Mouse (Mus musculus) kidney, embryonic 14.5 days (tissue): ENCODE results near the gene Gm7982. TPM values are rescaled to one million over a fixed set of nuclear protein-coding genes. Genes with fewer than 3 reads are reported as not detected.
"Not testable (repeated sequence)": the region's sequence is repeated elsewhere in the genome, so short reads cannot be mapped to it uniquely, and the experiment has no call there.

Experiments
- ATAC-seq: fragments of 200-750 bp; cut with Nextera tagmentation; 2 replicates; pipeline ENCODE4 v1.8.0; 2017; ENCODE audit warnings: moderate number of reproducible peaks, mild to moderate bottlenecking, moderate TSS enrichment, moderate library complexity; ENCODE audit not compliant: low FRiP score, low TSS enrichment
- H3K27ac ChIP-seq: fragments of 300-500 bp; sonication (generic); 2 replicates; pipeline ENCODE4 v1.5.1; 2014; ENCODE audit warnings: low read depth, mild to moderate bottlenecking, low read length, moderate library complexity, mixed read lengths
- H3K27me3 ChIP-seq: fragments of 300-500 bp; sonication (generic); 2 replicates; pipeline ENCODE4 v1.6.1; 2014; ENCODE audit warnings: mild to moderate bottlenecking, low read length; ENCODE audit not compliant: control insufficient read depth, insufficient read depth
- H3K36me3 ChIP-seq: fragments of 300-500 bp; sonication (generic); 2 replicates; pipeline ENCODE4 v1.6.1; 2014; ENCODE audit warnings: low read length, mixed read lengths; ENCODE audit not compliant: control insufficient read depth, insufficient read depth
- H3K4me1 ChIP-seq: fragments of 300-500 bp; sonication (generic); 2 replicates; pipeline ENCODE4 v1.6.1; 2014; ENCODE audit warnings: low read length, mixed read lengths; ENCODE audit not compliant: control insufficient read depth, insufficient read depth
- H3K4me2 ChIP-seq: fragments of 300-500 bp; sonication (generic); replicated peaks from 2 replicates; pipeline ENCODE4 v1.6.1; 2014; ENCODE audit warnings: low read depth, mild to moderate bottlenecking, low read length
- H3K4me3 ChIP-seq: fragments of 300-500 bp; sonication (generic); 2 replicates; pipeline ENCODE4 v1.5.1; 2014; ENCODE audit warnings: mild to moderate bottlenecking, low read length
- H3K9ac ChIP-seq: fragments of 300-500 bp; sonication (generic); 2 replicates; pipeline ENCODE4 v1.6.1; 2014; ENCODE audit warnings: low read depth, mild to moderate bottlenecking, low read length, moderate library complexity
- H3K9me3 ChIP-seq: fragments of 300-500 bp; sonication (generic); 2 replicates; pipeline ENCODE4 v1.6.1; 2016; ENCODE audit warnings: low read length; ENCODE audit not compliant: control insufficient read depth
- WGBS: fragments of 180-500 bp; shearing (Covaris S2); extraction: QIAGEN DNeasy Blood & Tissue Kit; methylation state at CpG from one replicate; pipeline ENCODE4 v1.1.7; 2014; 5-methylcytosine and 5-hydroxymethylcytosine counted together
- polyA plus RNA-seq: library from polyadenylated mRNA; unstranded; fragments of >200 nt; fragmentation: Nextera tagmentation; extraction: Ambion mirVana; gene quantifications from 2 replicates; pipeline ENCODE4 v1.2.1, GENCODE M21; 2014

Gene Gm7982
- not detected in 2 replicates for polyA plus RNA-seq

GRCm38 (mm10) chr5:95741714-95742113, at the start of gene Gm7982:
Gm7982 (plus strand) TSS chr5:95742014.
- not testable (repeated sequence) for H3K27me3 ChIP-seq, H3K9me3 ChIP-seq, H3K9ac ChIP-seq, H3K4me1 ChIP-seq, H3K4me3 ChIP-seq, H3K27ac ChIP-seq, H3K4me2 ChIP-seq, ATAC-seq, H3K36me3 ChIP-seq
- no CpG with 5 or more reads among the region's 3 CpGs for WGBS

- H3K27ac ChIP-seq, H3K4me2 ChIP-seq, H3K36me3 ChIP-seq, H3K9me3 ChIP-seq, H3K27me3 ChIP-seq, H3K9ac ChIP-seq, H3K4me3 ChIP-seq, H3K4me1 ChIP-seq, ATAC-seq: not testable (repeated sequence)
- no CpG with 5 or more reads among the region's 1 CpGs for WGBS
Measured at GRCm38 (mm10) chr5:95736073-95736472, 5.7 kb upstream of the Gm7982 start, which contains the start of gene Gm7978. Gm7978 (minus strand) TSS chr5:95736173.

- not testable (repeated sequence) for H3K4me3 ChIP-seq, H3K27ac ChIP-seq, H3K9me3 ChIP-seq, H3K4me1 ChIP-seq, H3K4me2 ChIP-seq, H3K36me3 ChIP-seq, ATAC-seq, H3K9ac ChIP-seq, H3K27me3 ChIP-seq
- no CpG with 5 or more reads among the region's 2 CpGs for WGBS
Measured at GRCm38 (mm10) chr5:95775690-95776089, 33.9 kb downstream of the Gm7982 start, which contains the start of gene E330014E10Rik. E330014E10Rik (plus strand) TSS chr5:95775990.

Other genes with a start within 250 kb of the Gm7982 start
- not detected in 2 replicates for gene Gm3286, start 231.3 kb upstream of the Gm7982 start, polyA plus RNA-seq
- not detected in 2 replicates for gene Gm7971, start 147.1 kb upstream of the Gm7982 start, polyA plus RNA-seq
- not detected in 2 replicates for gene Gm7978, start 5.8 kb upstream of the Gm7982 start, polyA plus RNA-seq
- gene E330014E10Rik, start 34.0 kb downstream of the Gm7982 start, polyA plus RNA-seq: not detected in 2 replicates
- gene Cxcl13, start 214.9 kb downstream of the Gm7982 start, polyA plus RNA-seq: 3.8 and 4.7 TPM in 2 replicates